Mouse (Mus musculus) heart, embryonic 16.5 days (tissue): ENCODE results near the gene Gm5580. TPM values are rescaled to one million over a fixed set of nuclear protein-coding genes. Genes with fewer than 3 reads are reported as not detected.
"Not testable (repeated sequence)": the region's sequence is repeated elsewhere in the genome, so short reads cannot be mapped to it uniquely, and the experiment has no call there.

Experiments
- ATAC-seq: fragments of 200-750 bp; cut with Nextera tagmentation; replicated peaks from 2 replicates; pipeline ENCODE4 v1.8.0; 2017; ENCODE audit warnings: moderate number of reproducible peaks; ENCODE audit not compliant: insufficient read depth, low FRiP score; ENCODE audit errors: extremely low read depth
- H3K27ac ChIP-seq: fragments of 300-500 bp; sonication (generic); 2 replicates; pipeline ENCODE4 v1.5.1; 2014; ENCODE audit warnings: mild to moderate bottlenecking, low read length, control low read depth, moderate library complexity
- H3K27me3 ChIP-seq: fragments of 300-500 bp; sonication (generic); 2 replicates; pipeline ENCODE4 v1.6.1; 2014; ENCODE audit warnings: low read length, mixed read lengths; ENCODE audit not compliant: control insufficient read depth, insufficient read depth
- H3K36me3 ChIP-seq: fragments of 300-500 bp; sonication (generic); 2 replicates; pipeline ENCODE4 v1.6.1; 2014; ENCODE audit not compliant: control insufficient read depth, insufficient read depth
- H3K4me1 ChIP-seq: fragments of 300-500 bp; sonication (generic); 2 replicates; pipeline ENCODE4 v1.6.1; 2014; ENCODE audit warnings: low read length, mixed read lengths; ENCODE audit not compliant: control insufficient read depth, insufficient read depth
- H3K4me2 ChIP-seq: fragments of 300-500 bp; sonication (generic); 2 replicates; pipeline ENCODE4 v1.6.1; 2014; ENCODE audit warnings: low read depth, mild to moderate bottlenecking, control low read depth, low read length
- H3K4me3 ChIP-seq: fragments of 300-500 bp; sonication (generic); 2 replicates; pipeline ENCODE4 v1.5.1; 2014; ENCODE audit warnings: mild to moderate bottlenecking, control low read depth, low read length
- H3K9ac ChIP-seq: fragments of 300-500 bp; sonication (generic); 2 replicates; pipeline ENCODE4 v1.6.1; 2014; ENCODE audit warnings: low read length, control low read depth
- H3K9me3 ChIP-seq: fragments of 300-500 bp; sonication (generic); replicated peaks from 2 replicates; pipeline ENCODE4 v1.6.1; 2016; ENCODE audit warnings: low read length; ENCODE audit not compliant: control insufficient read depth
- WGBS: fragments of 180-500 bp; shearing (Covaris S2); extraction: QIAGEN DNeasy Blood & Tissue Kit; methylation state at CpG from one replicate; pipeline ENCODE4 v1.1.7; 2014; 5-methylcytosine and 5-hydroxymethylcytosine counted together
- polyA plus RNA-seq: library from polyadenylated mRNA; unstranded; fragments of >200 nt; fragmentation: Nextera tagmentation; extraction: Ambion mirVana; gene quantifications from 2 replicates; pipeline ENCODE4 v1.2.1, GENCODE M21; 2015

Gene Gm5580
- polyA plus RNA-seq, result 0.45 and 2.3 TPM in 2 replicates

GRCm38 (mm10) chr6:116550841-116551240, at the start of gene Gm5580:
Gm5580 (plus strand) TSS chr6:116551141.
- H3K4me3 ChIP-seq, H3K27me3 ChIP-seq, H3K4me1 ChIP-seq, H3K4me2 ChIP-seq, H3K27ac ChIP-seq, H3K9me3 ChIP-seq, H3K36me3 ChIP-seq, H3K9ac ChIP-seq, ATAC-seq: not testable (repeated sequence)
- WGBS, result 93% methylated on average over 11 of the region's 11 CpGs

GRCm38 (mm10) chr6:116506302-116507003, 44.5 kb upstream of the Gm5580 start, which contains the start of gene Olfr212:
Olfr212 (plus strand) TSS chr6:116506516.
- not testable (repeated sequence) for H3K27me3 ChIP-seq, H3K36me3 ChIP-seq, H3K4me1 ChIP-seq, H3K9ac ChIP-seq, ATAC-seq, H3K27ac ChIP-seq, H3K4me2 ChIP-seq, H3K4me3 ChIP-seq
- peaks cover 12% of the 10 kb centered on the region for H3K9me3 ChIP-seq
- WGBS, result 90% methylated on average over 19 of the region's 20 CpGs

GRCm38 (mm10) chr6:116514832-116515231, 36.1 kb upstream of the Gm5580 start:
- no peak for ATAC-seq
- no peak overlapping the region for H3K4me3 ChIP-seq
- H3K9ac ChIP-seq, result no peak overlapping the region
- H3K27ac ChIP-seq, result no peak overlapping the region
- H3K36me3 ChIP-seq, result no peaks in the 10 kb centered on the region
- H3K4me1 ChIP-seq, result no peaks in the 10 kb centered on the region
- H3K27me3 ChIP-seq, result no peaks in the 10 kb centered on the region
- no peaks in the 10 kb centered on the region for H3K9me3 ChIP-seq
- no peak overlapping the region for H3K4me2 ChIP-seq

GRCm38 (mm10) chr6:116538156-116538555, 12.8 kb upstream of the Gm5580 start, which contains the start of gene Olfr213:
Olfr213 (plus strand) TSS chr6:116538456.
- Histone ChIP-seq H3K9me3 (no peaks in the 10 kb centered on the region), H3K4me1 (no peaks in the 10 kb centered on the region), H3K27ac (no peak within 1 kb of the TSS), H3K4me3 (no peak within 1 kb of the TSS), H3K36me3 (no peaks in the 10 kb centered on the region), H3K27me3 (no peaks in the 10 kb centered on the region), H3K9ac (no peak within 1 kb of the TSS), H3K4me2 (no peak within 1 kb of the TSS)
- ATAC-seq, result no peak
- 69% methylated on average over 1 of the region's 1 CpGs for WGBS

- Histone ChIP-seq H3K27me3 (no peaks in the 10 kb centered on the region), H3K9me3 (no peaks in the 10 kb centered on the region), H3K9ac (no peak overlapping the region), H3K4me1 (no peaks in the 10 kb centered on the region), H3K4me3 (no peak overlapping the region), H3K36me3 (no peaks in the 10 kb centered on the region), H3K4me2 (no peak overlapping the region), H3K27ac (no peak overlapping the region)
- 65% methylated on average over 2 of the region's 2 CpGs for WGBS
- no peak for ATAC-seq
These were observed 8.4 kb upstream of the Gm5580 start for GRCm38 (mm10) chr6:116542500-116542899.

GRCm38 (mm10) chr6:116553935-116554334, 3.0 kb downstream of the Gm5580 start, which contains the start of gene Olfr214:
Olfr214 (plus strand) TSS chr6:116554235.
- Histone ChIP-seq H3K9ac (no peak within 1 kb of the TSS), H3K4me3 (no peak within 1 kb of the TSS), H3K4me2 (no peak within 1 kb of the TSS), H3K9me3 (no peaks in the 10 kb centered on the region), H3K36me3 (no peaks in the 10 kb centered on the region), H3K27me3 (no peaks in the 10 kb centered on the region), H3K27ac (no peak within 1 kb of the TSS), H3K4me1 (no peaks in the 10 kb centered on the region)
- WGBS, result 84% methylated on average over 1 of the region's 1 CpGs
- no peak for ATAC-seq

GRCm38 (mm10) chr6:116554952-116555351, 4.0 kb downstream of the Gm5580 start:
- no peaks in the 10 kb centered on the region for H3K36me3 ChIP-seq
- H3K9ac ChIP-seq, result no peak overlapping the region
- H3K4me2 ChIP-seq, result no peak overlapping the region
- H3K4me1 ChIP-seq, result no peaks in the 10 kb centered on the region
- 65% methylated on average over 3 of the region's 3 CpGs for WGBS
- H3K4me3 ChIP-seq, result no peak overlapping the region
- no peak overlapping the region for H3K27ac ChIP-seq
- no peaks in the 10 kb centered on the region for H3K9me3 ChIP-seq
- no peak for ATAC-seq
- no peaks in the 10 kb centered on the region for H3K27me3 ChIP-seq

GRCm38 (mm10) chr6:116569834-116570233, 18.9 kb downstream of the Gm5580 start:
- Histone ChIP-seq H3K36me3 (no peaks in the 10 kb centered on the region), H3K4me2 (no peak overlapping the region), H3K27ac (no peak overlapping the region), H3K27me3 (no peaks in the 10 kb centered on the region), H3K4me1 (no peaks in the 10 kb centered on the region), H3K9me3 (no peaks in the 10 kb centered on the region), H3K9ac (no peak overlapping the region), H3K4me3 (no peak overlapping the region)
- WGBS, result 26% methylated on average over 3 of the region's 3 CpGs
- no peak for ATAC-seq

GRCm38 (mm10) chr6:116584095-116584494, 33.2 kb downstream of the Gm5580 start, which contains the start of gene Olfr215:
Olfr215 (minus strand) TSS chr6:116584195.
- no peak within 1 kb of the TSS for H3K4me2 ChIP-seq
- H3K27me3 ChIP-seq, result no peaks in the 10 kb centered on the region
- H3K4me1 ChIP-seq, result no peaks in the 10 kb centered on the region
- no peaks in the 10 kb centered on the region for H3K36me3 ChIP-seq
- H3K9ac ChIP-seq, result no peak within 1 kb of the TSS
- WGBS, result 71% methylated on average over 4 of the region's 4 CpGs
- no peak for ATAC-seq
- no peak within 1 kb of the TSS for H3K27ac ChIP-seq
- no peak within 1 kb of the TSS for H3K4me3 ChIP-seq
- no peaks in the 10 kb centered on the region for H3K9me3 ChIP-seq
